Mouse (Mus musculus) CD4-positive, CD25-positive, alpha-beta regulatory T cell, adult 9 weeks (primary cell): ENCODE measurements around the gene Dlat. TPM values are rescaled to one million over a fixed set of nuclear protein-coding genes. Genes with fewer than 3 reads are reported as not detected.

Experiments
- polyA plus RNA-seq: library from polyadenylated mRNA; unstranded; fragments of 100-300 nt; shearing (Covaris generic); gene quantifications from one replicate; pipeline ENCODE4 v1.2.1, GENCODE M21; 2017

Dlat gene
- polyA plus RNA-seq = 26.1 TPM

GRCm38 (mm10) chr9:50659392-50660217 is at the start of gene Dlat:
Dlat (minus strand) TSS chr9:50659780.

GRCm38 (mm10) chr9:50616766-50617603 is 42.6 kb downstream of the Dlat start, which contains the start of the genes Pih1d2 and Nkapd1:
Pih1d2 (plus strand) TSS chr9:50617321.
Nkapd1 (minus strand) TSS chr9:50617464.

GRCm38 (mm10) chr9:50603189-50603997 is 56.2 kb downstream of the Dlat start, which contains the start of the genes Sdhd and Timm8b:
Sdhd (minus strand) TSS chr9:50603812.
Timm8b (plus strand) TSS chr9:50603910.

Other genes starting within 250 kb of the Dlat start
- gene Plet1, start 165.3 kb downstream of the Dlat start, polyA plus RNA-seq = not detected
- 142 TPM for gene Pts, start 131.1 kb downstream of the Dlat start, polyA plus RNA-seq
- 4.3 TPM for gene Il18, start 105.0 kb downstream of the Dlat start, polyA plus RNA-seq
- 0.60 TPM for gene Bco2, start 104.6 kb downstream of the Dlat start, polyA plus RNA-seq
- not detected for gene Tex12, start 98.5 kb downstream of the Dlat start, polyA plus RNA-seq
- 193 TPM for gene Sdhd, start 56.0 kb downstream of the Dlat start, polyA plus RNA-seq
- gene Timm8b, start 55.9 kb downstream of the Dlat start, polyA plus RNA-seq = 125 TPM
- 0.76 TPM for gene Pih1d2, start 42.5 kb downstream of the Dlat start, polyA plus RNA-seq
- gene Nkapd1, start 42.3 kb downstream of the Dlat start, polyA plus RNA-seq = 19.7 TPM
- 0.14 TPM for gene Dixdc1, start 79.7 kb upstream of the Dlat start, polyA plus RNA-seq
- gene 2310030G06Rik, start 86.8 kb upstream of the Dlat start, polyA plus RNA-seq = not detected
- 0.82 TPM for gene Cryab, start 91.5 kb upstream of the Dlat start, polyA plus RNA-seq
- not detected for gene Hspb2, start 92.6 kb upstream of the Dlat start, polyA plus RNA-seq
- gene Fdxacb1, start 108.5 kb upstream of the Dlat start, polyA plus RNA-seq = 10.2 TPM
- gene Alg9, start 115.2 kb upstream of the Dlat start, polyA plus RNA-seq = 7.7 TPM
- 18.6 TPM for gene 1110032A03Rik, start 115.7 kb upstream of the Dlat start, polyA plus RNA-seq
- gene Ppp2r1b, start 185.5 kb upstream of the Dlat start, polyA plus RNA-seq = 105 TPM